Mouse (Mus musculus) left cerebral cortex, adult 8-10 months (tissue): ENCODE measurements around the gene Hhatl. TPM values are rescaled to one million over a fixed set of nuclear protein-coding genes. Genes with fewer than 3 reads are reported as not detected.

Experiments used
- DNase-seq, 2 experiments: peaks; one replicate each; pipeline ENCODE4 v3.0.0; 2022; ENCODE audit warnings: low spot score in 2 of 2
- total RNA-seq, 4 experiments: library from RNA; stranded (reverse); gene quantifications; 2 replicates each; pipeline ENCODE4 v1.2.4; 2022

Gene Hhatl
- total RNA-seq = 10 to 100 TPM; 18.6 to 24.6 (median 23.2) TPM

GRCm38 (mm10) chr9:121791757-121792521, at the start of gene Hhatl:
TSS of gene Hhatl (minus strand) at chr9:121792507.
- DNase-seq = no peak

- no peak for DNase-seq
These were observed 47.3 kb upstream of the Hhatl start for GRCm38 (mm10) chr9:121839622-121839965.

GRCm38 (mm10) chr9:121838829-121839621, 46.7 kb upstream of the Hhatl start, which contains the start of gene Ccdc13:
TSS of gene Ccdc13 (minus strand) at chr9:121839461.
- DNase-seq = peak; percentile 68 to 77

- no peak for DNase-seq
These were observed 45.7 kb upstream of the Hhatl start for GRCm38 (mm10) chr9:121838008-121838407.

- DNase-seq = no peak
These were observed 41.5 kb upstream of the Hhatl start for GRCm38 (mm10) chr9:121833825-121834224.

- peak; percentile 64 to 72 for DNase-seq
These were observed 38.6 kb upstream of the Hhatl start for GRCm38 (mm10) chr9:121830956-121831293.

GRCm38 (mm10) chr9:121830243-121830955, 38.1 kb upstream of the Hhatl start:
- DNase-seq = no peak

GRCm38 (mm10) chr9:121829270-121829992, 37.1 kb upstream of the Hhatl start:
- DNase-seq = no peak

- DNase-seq = no peak
These were observed 36.0 kb upstream of the Hhatl start for GRCm38 (mm10) chr9:121828314-121828713.

- DNase-seq = peak in 1 of 2 experiments; percentile 62
These were observed 34.0 kb upstream of the Hhatl start for GRCm38 (mm10) chr9:121826356-121826755.

- DNase-seq = no peak
These were observed 31.7 kb upstream of the Hhatl start for GRCm38 (mm10) chr9:121823991-121824390.

- no peak for DNase-seq
These were observed 30.7 kb upstream of the Hhatl start for GRCm38 (mm10) chr9:121823051-121823450.

- DNase-seq = peak in 1 of 2 experiments; percentile 63
These were observed 30.3 kb upstream of the Hhatl start for GRCm38 (mm10) chr9:121822585-121822991.

- DNase-seq = no peak
These were observed 28.5 kb upstream of the Hhatl start for GRCm38 (mm10) chr9:121820765-121821164.

GRCm38 (mm10) chr9:121819771-121820471, 27.6 kb upstream of the Hhatl start:
- DNase-seq = no peak

GRCm38 (mm10) chr9:121819073-121819770, 26.9 kb upstream of the Hhatl start:
- DNase-seq = no peak

GRCm38 (mm10) chr9:121815183-121815582, 22.9 kb upstream of the Hhatl start:
- DNase-seq = no peak

GRCm38 (mm10) chr9:121810081-121810821, 17.9 kb upstream of the Hhatl start:
- DNase-seq = peak in 1 of 2 experiments; percentile 77

- no peak for DNase-seq
These were observed 16.2 kb upstream of the Hhatl start for GRCm38 (mm10) chr9:121808511-121808910.
